Mouse (Mus musculus): ENCODE measurements around the gene Poc1a. TPM values are rescaled to one million over a fixed set of nuclear protein-coding genes. Genes with fewer than 3 reads are reported as not detected.

Gene Poc1a
- total and polyA plus RNA-seq, 3 experiments: 14.8 to 25.6 (median 20.2) TPM

- Histone ChIP-seq H3K4me1 (ENCODE audit: insufficient read depth, low read depth, low read length) (no peaks in the 10 kb centered on the region), H3K9me3 (replicated peaks) (no peaks in the 10 kb centered on the region), H3K4me3 (ENCODE audit: low read depth, low read length) (no peak overlapping the region), H3K36me3 (replicated peaks) (no peaks in the 10 kb centered on the region), H3K27me3 (ENCODE audit: insufficient read depth, low read length) (peaks cover 37% of the 10 kb centered on the region)
- TF ChIP-seq TAL1 (conservative IDR thresholded peaks at IDR 0.05; ENCODE audit: low read depth, low read length) (no peak), GATA2 (IDR thresholded peaks at IDR 0.05; ENCODE audit: borderline replicate concordance, low read depth, low read length) (no peak), POLR2AphosphoS5 (IDR thresholded peaks at IDR 0.05; ENCODE audit: insufficient replicate concordance, low read depth, low read length) (no peak), CTCF (IDR thresholded peaks at IDR 0.05; ENCODE audit: low read depth, low read length) (no peak), GATA1 (IDR thresholded peaks at IDR 0.05; ENCODE audit: borderline replicate concordance, low read length) (no peak)
- DNase-seq (ENCODE audit: low spot score) (no peak), ATAC-seq (ENCODE audit: extremely low read depth, insufficient number of reproducible peaks, low FRiP score, poor library complexity, severe bottlenecking) (no peak)
Measured at GRCm38 (mm10) chr9:106261491-106261890, 19.4 kb upstream of the Poc1a start.

GRCm38 (mm10) chr9:106262075-106262474, 18.8 kb upstream of the Poc1a start:
- DNase-seq (ENCODE audit: low spot score): no peak
- H3K9me3 ChIP-seq (replicated peaks): no peaks in the 10 kb centered on the region
- TF ChIP-seq TAL1 (conservative IDR thresholded peaks at IDR 0.05; ENCODE audit: low read depth, low read length) (no peak), GATA1 (IDR thresholded peaks at IDR 0.05; ENCODE audit: borderline replicate concordance, low read length) (no peak), CTCF (IDR thresholded peaks at IDR 0.05; ENCODE audit: low read depth, low read length) (no peak), POLR2AphosphoS5 (IDR thresholded peaks at IDR 0.05; ENCODE audit: insufficient replicate concordance, low read depth, low read length) (no peak), GATA2 (IDR thresholded peaks at IDR 0.05; ENCODE audit: borderline replicate concordance, low read depth, low read length) (no peak)
- H3K27me3 ChIP-seq (ENCODE audit: insufficient read depth, low read length): peaks cover 34% of the 10 kb centered on the region
- H3K36me3 ChIP-seq (replicated peaks): no peaks in the 10 kb centered on the region
- ATAC-seq (ENCODE audit: extremely low read depth, insufficient number of reproducible peaks, low FRiP score, poor library complexity, severe bottlenecking): no peak
- H3K4me1 ChIP-seq (ENCODE audit: insufficient read depth, low read depth, low read length): no peaks in the 10 kb centered on the region
- H3K4me3 ChIP-seq (ENCODE audit: low read depth, low read length): no peak overlapping the region

GRCm38 (mm10) chr9:106263381-106263924, 17.4 kb upstream of the Poc1a start:
- DNase-seq (ENCODE audit: low spot score) (no peak), ATAC-seq (ENCODE audit: extremely low read depth, insufficient number of reproducible peaks, low FRiP score, poor library complexity, severe bottlenecking) (no peak)
- Histone ChIP-seq H3K27me3 (ENCODE audit: insufficient read depth, low read length) (peaks cover 43% of the 10 kb centered on the region), H3K36me3 (replicated peaks) (no peaks in the 10 kb centered on the region), H3K4me1 (ENCODE audit: insufficient read depth, low read depth, low read length) (peaks cover 6% of the 10 kb centered on the region), H3K4me3 (ENCODE audit: low read depth, low read length) (no peak overlapping the region), H3K9me3 (replicated peaks) (no peaks in the 10 kb centered on the region)
- TF ChIP-seq GATA1 (IDR thresholded peaks at IDR 0.05; ENCODE audit: borderline replicate concordance, low read length) (no peak), GATA2 (IDR thresholded peaks at IDR 0.05; ENCODE audit: borderline replicate concordance, low read depth, low read length) (no peak), POLR2AphosphoS5 (IDR thresholded peaks at IDR 0.05; ENCODE audit: insufficient replicate concordance, low read depth, low read length) (no peak), TAL1 (conservative IDR thresholded peaks at IDR 0.05; ENCODE audit: low read depth, low read length) (no peak), CTCF (IDR thresholded peaks at IDR 0.05; ENCODE audit: low read depth, low read length) (no peak)

DNA sequence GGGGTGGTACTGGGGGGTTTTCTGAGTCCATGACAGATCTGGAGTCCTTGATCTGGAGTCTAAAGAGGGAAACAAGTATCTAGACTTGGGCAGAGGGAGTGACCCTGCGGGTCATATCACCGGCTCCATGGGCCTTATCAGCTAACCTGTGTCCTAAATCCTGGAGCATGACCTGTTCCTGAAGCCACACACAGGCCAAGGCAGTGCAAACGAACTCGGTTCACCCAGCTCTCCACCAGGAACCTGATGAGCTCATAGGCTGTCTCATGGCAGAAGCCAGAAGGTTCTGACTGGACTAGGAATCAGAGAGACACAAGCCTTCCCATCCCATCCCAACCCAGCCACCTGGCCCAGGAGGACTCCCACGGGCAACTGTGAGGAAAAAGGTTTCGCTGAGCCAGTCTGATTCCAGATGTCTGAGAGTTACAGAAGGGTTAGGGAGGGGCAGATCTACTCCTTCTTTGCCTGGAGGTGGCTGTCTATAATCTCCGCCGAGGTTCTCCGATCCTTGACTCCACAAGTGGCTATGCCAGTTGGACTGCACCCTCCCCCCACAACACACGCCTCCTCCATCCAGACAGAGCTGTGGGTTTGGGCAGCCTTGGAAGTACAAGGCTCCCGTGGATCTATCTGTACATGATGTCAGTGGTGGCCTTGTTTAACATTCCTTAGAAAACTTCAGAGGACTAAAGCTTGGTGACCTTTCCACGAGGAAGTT, 15.3 kb upstream of the Poc1a start:
- H3K27me3 ChIP-seq (ENCODE audit: insufficient read depth, low read length): peaks cover 57% of the 10 kb centered on the region
- H3K36me3 ChIP-seq (replicated peaks): no peaks in the 10 kb centered on the region
- DNase-seq (ENCODE audit: low spot score) (no peak), ATAC-seq (ENCODE audit: extremely low read depth, insufficient number of reproducible peaks, low FRiP score, poor library complexity, severe bottlenecking) (no peak)
- H3K4me3 ChIP-seq (ENCODE audit: low read depth, low read length): no peak overlapping the region
- TF ChIP-seq TAL1 (conservative IDR thresholded peaks at IDR 0.05; ENCODE audit: low read depth, low read length) (no peak), POLR2AphosphoS5 (IDR thresholded peaks at IDR 0.05; ENCODE audit: insufficient replicate concordance, low read depth, low read length) (no peak), GATA1 (IDR thresholded peaks at IDR 0.05; ENCODE audit: borderline replicate concordance, low read length) (no peak), GATA2 (IDR thresholded peaks at IDR 0.05; ENCODE audit: borderline replicate concordance, low read depth, low read length) (no peak), CTCF (IDR thresholded peaks at IDR 0.05; ENCODE audit: low read depth, low read length) (no peak)
- H3K9me3 ChIP-seq (replicated peaks): no peaks in the 10 kb centered on the region
- peaks cover 16% of the 10 kb centered on the region for H3K4me1 ChIP-seq (ENCODE audit: insufficient read depth, low read depth, low read length)

GRCm38 (mm10) chr9:106266936-106267657, 13.8 kb upstream of the Poc1a start:
- no peaks in the 10 kb centered on the region for H3K9me3 ChIP-seq (replicated peaks)
- H3K4me1 ChIP-seq (ENCODE audit: insufficient read depth, low read depth, low read length): peaks cover 17% of the 10 kb centered on the region
- no peak for ATAC-seq (ENCODE audit: extremely low read depth, insufficient number of reproducible peaks, low FRiP score, poor library complexity, severe bottlenecking)
- peaks cover 55% of the 10 kb centered on the region for H3K27me3 ChIP-seq (ENCODE audit: insufficient read depth, low read length)
- H3K4me3 ChIP-seq (ENCODE audit: low read depth, low read length): no peak overlapping the region
- H3K36me3 ChIP-seq (replicated peaks): no peaks in the 10 kb centered on the region
- DNase-seq (ENCODE audit: low spot score): no peak
- TF ChIP-seq GATA1 (IDR thresholded peaks at IDR 0.05; ENCODE audit: borderline replicate concordance, low read length) (no peak), GATA2 (IDR thresholded peaks at IDR 0.05; ENCODE audit: borderline replicate concordance, low read depth, low read length) (no peak), TAL1 (conservative IDR thresholded peaks at IDR 0.05; ENCODE audit: low read depth, low read length) (no peak), POLR2AphosphoS5 (IDR thresholded peaks at IDR 0.05; ENCODE audit: insufficient replicate concordance, low read depth, low read length) (no peak), CTCF (IDR thresholded peaks at IDR 0.05; ENCODE audit: low read depth, low read length) (no peak)

- TF ChIP-seq GATA1 (IDR thresholded peaks at IDR 0.05; ENCODE audit: borderline replicate concordance, low read length) (no peak), POLR2AphosphoS5 (IDR thresholded peaks at IDR 0.05; ENCODE audit: insufficient replicate concordance, low read depth, low read length) (no peak), TAL1 (conservative IDR thresholded peaks at IDR 0.05; ENCODE audit: low read depth, low read length) (no peak)
- H3K4me1 ChIP-seq (ENCODE audit: insufficient read depth, low read depth, low read length): peaks cover 17% of the 10 kb centered on the region
- no peak overlapping the region for H3K4me3 ChIP-seq (ENCODE audit: low read depth, low read length)
- H3K9me3 ChIP-seq (replicated peaks): no peaks in the 10 kb centered on the region
- ATAC-seq (ENCODE audit: extremely low read depth, insufficient number of reproducible peaks, low FRiP score, poor library complexity, severe bottlenecking) (no peak), DNase-seq (ENCODE audit: low spot score) (no peak)
- peaks cover 50% of the 10 kb centered on the region for H3K27me3 ChIP-seq (ENCODE audit: insufficient read depth, low read length)
- H3K36me3 ChIP-seq (replicated peaks): no peaks in the 10 kb centered on the region
Measured at GRCm38 (mm10) chr9:106268421-106268820, 12.4 kb upstream of the Poc1a start.

Data from G1E (cell line).